Mouse (Mus musculus): ENCODE results near the gene Gprin3. TPM values are rescaled to one million over a fixed set of nuclear protein-coding genes. Genes with fewer than 3 reads are reported as not detected.

Gprin3 gene
- polyA plus RNA-seq, 1 experiment from 2014 or later, result 2.8 TPM

DNA sequence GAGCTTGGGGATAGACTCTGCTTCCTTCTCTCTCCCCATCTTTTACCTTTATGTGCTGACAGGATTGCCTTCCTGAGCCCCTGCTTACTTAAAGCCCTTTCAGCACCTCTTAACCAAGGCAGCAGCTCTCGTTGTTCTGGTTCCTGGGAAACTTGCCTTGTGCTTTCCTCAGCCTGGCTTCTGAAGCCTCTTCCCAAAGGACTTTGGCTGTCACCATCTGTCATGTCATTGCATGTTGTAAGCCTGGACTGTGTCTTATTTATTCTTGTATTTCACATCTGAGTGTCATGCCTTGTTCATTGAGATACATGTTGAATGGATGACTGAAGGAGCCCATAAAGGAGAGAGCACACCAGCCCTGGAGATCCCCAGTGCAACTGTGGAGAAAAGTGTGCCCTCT lies 2.3 kb downstream of the Gprin3 start:
- H3K27ac ChIP-seq (ENCODE audit: low read length), result no peak overlapping the region
- 33% methylated on average over 1 of the region's 1 CpGs for WGBS
- H3K9ac ChIP-seq (ENCODE audit: low read length), result no peak overlapping the region
- H3K9me3 ChIP-seq (replicated peaks; ENCODE audit: control insufficient read depth, low read length), result no peaks in the 10 kb centered on the region
- ATAC-seq (replicated peaks; ENCODE audit: extremely low read depth, insufficient read depth, low FRiP score), result no peak
- no peaks in the 10 kb centered on the region for H3K36me3 ChIP-seq (ENCODE audit: control insufficient read depth, insufficient read depth)
- H3K4me1 ChIP-seq (ENCODE audit: control insufficient read depth, insufficient read depth, low read length), result peaks cover 8% of the 10 kb centered on the region
- H3K27me3 ChIP-seq (ENCODE audit: control insufficient read depth, insufficient read depth, low read length), result no peaks in the 10 kb centered on the region
- H3K4me2 ChIP-seq (ENCODE audit: low read depth, low read length), result no peak overlapping the region
- no peak overlapping the region for H3K4me3 ChIP-seq (ENCODE audit: low read length)

DNA sequence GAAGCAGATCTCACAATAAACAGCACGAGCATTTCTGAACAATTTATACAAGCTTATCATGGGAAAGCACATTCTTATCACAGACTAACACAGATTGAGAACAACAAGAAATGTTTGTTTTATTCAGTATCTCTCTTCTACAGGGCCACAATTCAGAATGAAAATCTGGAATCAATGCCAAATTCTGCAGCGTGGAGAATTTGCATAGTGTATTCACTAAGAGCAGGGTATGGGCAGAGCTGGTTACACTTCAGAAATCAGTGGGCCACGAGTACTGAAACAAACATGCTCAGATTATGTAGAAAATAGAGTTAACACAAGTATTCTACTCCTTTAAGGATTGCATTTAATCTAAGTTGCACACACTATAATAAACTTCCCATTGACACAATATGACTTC lies 6.8 kb downstream of the Gprin3 start:
- ATAC-seq (replicated peaks; ENCODE audit: extremely low read depth, insufficient read depth, low FRiP score), result no peak
- no peak overlapping the region for H3K9ac ChIP-seq (ENCODE audit: low read length)
- H3K27me3 ChIP-seq (ENCODE audit: control insufficient read depth, insufficient read depth, low read length), result no peaks in the 10 kb centered on the region
- no peaks in the 10 kb centered on the region; the same call in 1 of the 2 replicates for H3K4me1 ChIP-seq (ENCODE audit: control insufficient read depth, insufficient read depth, low read length)
- no peak overlapping the region for H3K4me3 ChIP-seq (ENCODE audit: low read length)
- no peak overlapping the region for H3K27ac ChIP-seq (ENCODE audit: low read length)
- H3K9me3 ChIP-seq (replicated peaks; ENCODE audit: control insufficient read depth, low read length), result no peaks in the 10 kb centered on the region
- WGBS, result 44% methylated on average over 3 of the region's 3 CpGs
- no peak overlapping the region for H3K4me2 ChIP-seq (ENCODE audit: low read depth, low read length)
- no peaks in the 10 kb centered on the region for H3K36me3 ChIP-seq (ENCODE audit: control insufficient read depth, insufficient read depth)

DNA sequence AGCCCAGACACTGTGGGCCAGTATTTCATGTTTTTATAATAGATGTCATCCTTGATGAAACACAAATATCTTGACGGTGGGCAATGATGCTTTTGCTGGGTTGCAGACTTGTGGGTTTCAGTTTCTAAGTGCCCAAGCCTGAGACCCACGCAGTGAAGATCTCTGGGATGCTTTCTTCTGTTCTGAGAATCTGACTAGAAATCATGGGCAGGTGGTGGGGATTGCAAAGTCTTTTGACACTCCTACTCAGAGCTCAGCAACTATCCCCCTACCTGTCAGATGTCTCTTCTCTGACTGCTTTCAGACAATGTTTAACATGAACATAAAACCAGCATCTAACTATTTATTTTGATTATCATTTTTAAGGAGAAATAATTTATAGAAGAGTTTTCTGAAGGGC lies 7.4 kb downstream of the Gprin3 start:
- WGBS, result 69% methylated on average over 2 of the region's 2 CpGs
- Histone ChIP-seq H3K4me3 (ENCODE audit: low read length) (no peak overlapping the region), H3K9me3 (replicated peaks; ENCODE audit: control insufficient read depth, low read length) (no peaks in the 10 kb centered on the region), H3K9ac (ENCODE audit: low read length) (no peak overlapping the region), H3K4me2 (ENCODE audit: low read depth, low read length) (no peak overlapping the region), H3K4me1 (ENCODE audit: control insufficient read depth, insufficient read depth, low read length) (no peaks in the 10 kb centered on the region; the same call in 1 of the 2 replicates), H3K27ac (ENCODE audit: low read length) (no peak overlapping the region), H3K27me3 (ENCODE audit: control insufficient read depth, insufficient read depth, low read length) (no peaks in the 10 kb centered on the region), H3K36me3 (ENCODE audit: control insufficient read depth, insufficient read depth) (no peaks in the 10 kb centered on the region)
- no peak for ATAC-seq (replicated peaks; ENCODE audit: extremely low read depth, insufficient read depth, low FRiP score)

DNA sequence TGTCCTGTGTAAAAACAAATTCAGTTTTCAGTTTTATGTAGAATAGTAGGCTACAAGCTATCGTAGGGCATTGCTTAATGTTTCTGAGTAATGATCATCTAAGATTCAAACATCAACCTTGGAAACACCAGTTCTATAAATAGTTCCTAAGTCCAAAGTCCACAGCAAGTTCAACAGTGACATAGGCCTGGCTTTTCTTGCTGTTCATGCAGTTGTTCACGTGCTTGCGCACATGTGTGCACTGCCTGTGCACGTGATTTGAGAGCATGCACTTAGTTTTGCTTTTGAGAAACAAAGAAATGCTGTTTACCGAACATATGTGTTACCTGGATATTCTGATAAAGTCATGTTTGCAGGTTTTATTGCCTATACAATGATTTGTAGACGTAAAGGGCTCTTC lies 11.3 kb downstream of the Gprin3 start:
- WGBS, result 77% methylated on average over 6 of the region's 6 CpGs
- H3K9ac ChIP-seq (ENCODE audit: low read length), result no peak overlapping the region
- no peak overlapping the region for H3K4me3 ChIP-seq (ENCODE audit: low read length)
- H3K4me2 ChIP-seq (ENCODE audit: low read depth, low read length), result no peak overlapping the region
- peaks cover 10% of the 10 kb centered on the region for H3K4me1 ChIP-seq (ENCODE audit: control insufficient read depth, insufficient read depth, low read length)
- H3K36me3 ChIP-seq (ENCODE audit: control insufficient read depth, insufficient read depth), result no peaks in the 10 kb centered on the region
- H3K9me3 ChIP-seq (replicated peaks; ENCODE audit: control insufficient read depth, low read length), result no peaks in the 10 kb centered on the region
- H3K27ac ChIP-seq (ENCODE audit: low read length), result no peak overlapping the region
- H3K27me3 ChIP-seq (ENCODE audit: control insufficient read depth, insufficient read depth, low read length), result no peaks in the 10 kb centered on the region
- ATAC-seq (replicated peaks; ENCODE audit: extremely low read depth, insufficient read depth, low FRiP score), result no peak

DNA sequence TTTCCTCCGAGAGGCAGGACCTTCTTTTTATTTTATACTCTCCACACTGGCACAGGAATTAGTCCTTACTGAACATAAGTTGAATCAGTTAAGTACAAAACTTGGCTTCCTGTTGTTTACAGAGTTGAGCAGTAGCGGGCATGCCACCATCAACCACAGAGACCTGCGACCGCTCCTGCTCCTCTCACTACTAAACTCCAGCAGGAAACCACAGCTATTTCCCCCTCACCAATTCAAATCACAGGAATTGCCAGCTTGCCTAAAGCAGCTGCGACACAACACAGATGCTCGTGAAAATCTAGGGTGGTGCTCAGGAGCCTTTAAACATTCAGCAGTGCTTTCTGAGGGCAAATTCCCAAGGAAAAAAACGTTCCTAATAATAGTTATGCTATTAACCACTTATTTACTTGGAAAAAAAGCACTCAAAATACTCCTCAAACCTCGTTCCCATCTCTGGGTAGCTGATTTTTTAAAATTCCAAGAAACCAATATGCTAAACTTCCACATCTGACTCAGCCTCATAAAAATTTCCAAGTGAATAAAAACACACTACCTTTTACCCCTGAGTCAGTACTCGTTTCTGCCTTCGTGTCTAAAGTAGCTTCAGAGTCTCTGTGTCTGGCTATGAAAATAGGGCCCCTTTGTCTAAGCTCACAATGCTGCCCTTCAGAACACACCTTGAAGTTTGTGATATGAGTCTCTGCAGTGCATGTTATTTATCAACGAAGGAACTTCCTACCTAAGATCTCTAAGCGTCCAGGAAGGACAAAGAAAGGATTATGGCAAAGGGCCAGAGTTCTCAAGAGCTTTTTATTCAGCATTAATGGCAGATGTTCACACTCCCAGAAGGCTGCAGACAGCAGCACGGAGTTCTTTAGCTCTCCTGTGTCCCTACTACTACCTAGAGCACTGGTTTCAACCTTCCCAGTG lies 13.4 kb downstream of the Gprin3 start:
- no peak overlapping the region for H3K9ac ChIP-seq (ENCODE audit: low read length)
- peak; percentile 51 for ATAC-seq (replicated peaks; ENCODE audit: extremely low read depth, insufficient read depth, low FRiP score)

DNA sequence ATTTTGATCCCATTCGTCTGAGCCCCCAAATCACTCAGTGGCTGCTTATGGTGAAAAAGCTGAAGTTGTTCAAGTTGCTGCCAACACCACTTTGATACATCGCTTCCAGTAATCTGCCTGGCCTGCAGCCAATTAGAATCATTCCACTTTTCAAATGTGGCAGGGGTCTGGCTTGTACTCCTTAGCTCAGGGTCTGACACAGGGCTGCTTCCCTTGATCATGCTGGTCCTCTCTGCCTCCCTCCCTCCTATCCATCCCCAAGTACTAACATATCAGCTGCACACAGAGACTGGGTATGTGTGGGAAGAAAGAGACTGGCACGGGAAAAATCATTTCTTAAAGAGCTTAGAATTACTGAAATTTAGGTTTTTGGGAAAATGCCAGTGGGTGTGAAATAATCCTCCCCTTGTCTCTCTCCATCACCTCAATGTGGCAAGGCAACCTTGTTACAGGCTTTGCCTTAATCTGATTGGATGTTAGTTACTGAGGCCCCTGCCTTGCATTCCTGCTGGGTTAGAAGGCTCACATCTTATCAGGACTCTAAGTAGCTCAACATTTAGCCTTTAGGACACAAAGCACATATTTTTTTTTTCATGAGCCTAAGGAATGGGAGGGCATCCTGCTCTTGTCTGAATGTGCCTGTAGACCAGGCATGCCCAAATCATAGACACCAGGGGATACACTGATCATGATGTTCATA lies 16.9 kb downstream of the Gprin3 start:
- no peaks in the 10 kb centered on the region for H3K27me3 ChIP-seq (ENCODE audit: control insufficient read depth, insufficient read depth, low read length)

More for the DNA sequence above, 13.4 kb downstream of the Gprin3 start:
- no peaks in the 10 kb centered on the region for H3K27me3 ChIP-seq (ENCODE audit: control insufficient read depth, insufficient read depth, low read length)
- H3K27ac ChIP-seq (ENCODE audit: low read length), result peak overlapping the region; percentile 63
- H3K4me2 ChIP-seq (ENCODE audit: low read depth, low read length), result peak overlapping the region; percentile 36
- no peaks in the 10 kb centered on the region for H3K9me3 ChIP-seq (replicated peaks; ENCODE audit: control insufficient read depth, low read length)
- peaks cover 24% of the 10 kb centered on the region for H3K4me1 ChIP-seq (ENCODE audit: control insufficient read depth, insufficient read depth, low read length)
- WGBS, result 21% methylated on average over 13 of the region's 13 CpGs
- no peak overlapping the region for H3K4me3 ChIP-seq (ENCODE audit: low read length)
- H3K36me3 ChIP-seq (ENCODE audit: control insufficient read depth, insufficient read depth), result no peaks in the 10 kb centered on the region

DNA sequence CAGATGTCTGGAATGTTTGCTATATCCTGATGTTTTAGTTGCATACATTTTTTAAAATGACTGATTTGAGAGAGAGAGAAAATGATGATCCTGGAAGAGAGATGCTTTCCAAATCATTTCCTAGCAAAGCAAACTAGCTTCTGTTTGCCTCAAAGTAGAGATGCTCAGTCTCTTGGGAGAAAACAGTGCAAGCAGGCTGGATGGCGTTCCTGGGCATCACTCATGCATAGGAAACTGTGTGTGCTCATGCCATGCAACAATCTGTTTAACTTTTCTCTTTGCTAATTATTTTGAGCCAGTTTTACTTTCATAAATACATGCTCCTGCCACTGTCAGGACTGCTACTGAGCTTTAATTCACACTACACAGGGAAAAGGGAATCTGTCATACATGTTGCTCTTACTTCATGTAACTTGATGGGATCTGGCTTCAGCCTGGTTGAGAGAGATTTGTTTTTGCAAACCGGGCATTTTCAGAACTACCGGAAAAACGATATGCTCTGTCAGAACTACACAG lies 18.6 kb downstream of the Gprin3 start:
- Histone ChIP-seq H3K4me1 (ENCODE audit: control insufficient read depth, insufficient read depth, low read length) (peaks cover 16% of the 10 kb centered on the region), H3K27ac (ENCODE audit: low read length) (no peak overlapping the region), H3K4me3 (ENCODE audit: low read length) (no peak overlapping the region), H3K27me3 (ENCODE audit: control insufficient read depth, insufficient read depth, low read length) (no peaks in the 10 kb centered on the region), H3K4me2 (ENCODE audit: low read depth, low read length) (no peak overlapping the region), H3K36me3 (ENCODE audit: control insufficient read depth, insufficient read depth) (no peaks in the 10 kb centered on the region), H3K9ac (ENCODE audit: low read length) (no peak overlapping the region), H3K9me3 (replicated peaks; ENCODE audit: control insufficient read depth, low read length) (no peaks in the 10 kb centered on the region)
- ATAC-seq (replicated peaks; ENCODE audit: extremely low read depth, insufficient read depth, low FRiP score), result no peak
- 80% methylated on average over 4 of the region's 4 CpGs for WGBS

More for the DNA sequence above, 16.9 kb downstream of the Gprin3 start:
- no peak overlapping the region for H3K4me3 ChIP-seq (ENCODE audit: low read length)
- no peaks in the 10 kb centered on the region for H3K9me3 ChIP-seq (replicated peaks; ENCODE audit: control insufficient read depth, low read length)
- no peaks in the 10 kb centered on the region for H3K36me3 ChIP-seq (ENCODE audit: control insufficient read depth, insufficient read depth)
- peaks cover 24% of the 10 kb centered on the region for H3K4me1 ChIP-seq (ENCODE audit: control insufficient read depth, insufficient read depth, low read length)
- H3K9ac ChIP-seq (ENCODE audit: low read length), result no peak overlapping the region
- no peak overlapping the region for H3K27ac ChIP-seq (ENCODE audit: low read length)
- no peak for ATAC-seq (replicated peaks; ENCODE audit: extremely low read depth, insufficient read depth, low FRiP score)
- no peak overlapping the region for H3K4me2 ChIP-seq (ENCODE audit: low read depth, low read length)
- WGBS, result 23% methylated on average over 3 of the region's 3 CpGs

DNA sequence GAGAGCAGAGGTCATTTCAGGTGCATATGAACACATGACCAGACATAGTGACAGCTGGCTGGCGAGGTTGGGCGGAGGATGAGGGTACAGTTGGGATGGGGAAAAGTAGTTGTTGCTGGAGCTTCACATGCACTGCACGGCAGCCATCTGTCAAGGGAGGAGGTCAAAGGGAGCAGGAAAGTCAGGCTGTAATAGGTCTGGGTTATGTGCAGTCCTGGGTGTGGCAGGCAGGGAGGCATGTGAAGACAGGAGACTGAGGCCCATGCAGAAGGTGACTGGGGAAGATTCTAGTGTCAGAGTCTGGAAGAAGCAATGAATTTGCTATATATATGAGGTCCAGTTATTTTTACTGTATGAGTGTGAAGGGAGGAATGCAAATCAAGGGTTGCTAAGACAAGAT lies 35.9 kb downstream of the Gprin3 start:
- H3K27ac ChIP-seq (ENCODE audit: low read length), result no peak overlapping the region
- WGBS, result 87% methylated on average over 3 of the region's 3 CpGs
- ATAC-seq (replicated peaks; ENCODE audit: extremely low read depth, insufficient read depth, low FRiP score), result no peak

DNA sequence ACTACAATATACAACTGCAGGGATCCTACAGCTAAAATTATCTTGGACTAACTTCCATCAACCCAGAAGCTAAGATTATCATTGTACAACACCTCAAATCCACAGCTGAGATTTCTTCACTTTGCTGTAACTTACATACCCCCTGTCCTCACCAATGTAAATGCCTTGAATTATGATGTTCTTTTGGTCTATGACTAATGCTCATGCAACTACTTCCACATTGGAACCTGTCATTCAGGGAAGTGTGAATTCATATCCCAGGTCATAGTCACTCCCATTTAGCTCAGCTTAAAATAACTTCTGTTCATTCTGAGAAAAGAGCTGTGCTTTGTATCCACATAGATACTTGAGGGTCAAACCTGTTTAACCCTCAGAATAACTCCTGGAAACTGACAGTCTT lies 60.8 kb downstream of the Gprin3 start:
- H3K4me2 ChIP-seq (ENCODE audit: low read depth, low read length), result no peak overlapping the region
- H3K4me3 ChIP-seq (ENCODE audit: low read length), result no peak overlapping the region
- H3K4me1 ChIP-seq (ENCODE audit: control insufficient read depth, insufficient read depth, low read length), result peaks cover 4% of the 10 kb centered on the region
- no peak overlapping the region for H3K9ac ChIP-seq (ENCODE audit: low read length)
- H3K9me3 ChIP-seq (replicated peaks; ENCODE audit: control insufficient read depth, low read length), result no peaks in the 10 kb centered on the region
- no peak for ATAC-seq (replicated peaks; ENCODE audit: extremely low read depth, insufficient read depth, low FRiP score)
- H3K27ac ChIP-seq (ENCODE audit: low read length), result no peak overlapping the region
- no peaks in the 10 kb centered on the region for H3K27me3 ChIP-seq (ENCODE audit: control insufficient read depth, insufficient read depth, low read length)
- no peaks in the 10 kb centered on the region for H3K36me3 ChIP-seq (ENCODE audit: control insufficient read depth, insufficient read depth)

More for the DNA sequence above, 35.9 kb downstream of the Gprin3 start:
- Histone ChIP-seq H3K36me3 (ENCODE audit: control insufficient read depth, insufficient read depth) (no peaks in the 10 kb centered on the region), H3K4me2 (ENCODE audit: low read depth, low read length) (no peak overlapping the region), H3K27me3 (ENCODE audit: control insufficient read depth, insufficient read depth, low read length) (no peaks in the 10 kb centered on the region), H3K4me3 (ENCODE audit: low read length) (no peak overlapping the region), H3K9me3 (replicated peaks; ENCODE audit: control insufficient read depth, low read length) (no peaks in the 10 kb centered on the region), H3K4me1 (ENCODE audit: control insufficient read depth, insufficient read depth, low read length) (no peaks in the 10 kb centered on the region), H3K9ac (ENCODE audit: low read length) (no peak overlapping the region)

Measured in heart, embryonic 16.5 days (tissue).